ENCODE assay signal across 9 mouse cellular contexts in genomic region chr10:10107123-10107525, GRCm38 (mm10).
DNase-seq lines count a peak whose midpoint lies in the region; ATAC-seq lines count a peak whose summit lies in the region.
"Had no signal": no experiment of that assay in that cellular context is flagged by ENCODE, and none has a peak within 500 bp of the region (broad histone marks: within the 10 kb centered on the region; RNA-seq: fewer than 3 reads in every experiment).

No protein-coding gene starts in this region.

- H3K27ac ChIP-seq in midbrain, embryonic 13.5 days = no peak overlapping the region
- H3K27ac ChIP-seq in midbrain, embryonic 11.5 days (ENCODE audit: low read depth, low read length) = no peak overlapping the region
- no peak overlapping the region for H3K27ac ChIP-seq in hindbrain, embryonic 16.5 days (ENCODE audit: low read depth, low read length)
- no peak overlapping the region for H3K27ac ChIP-seq in heart, embryonic 11.5 days (ENCODE audit: low read depth, low read length)

- no peaks in the 10 kb centered on the region for H3K36me3 ChIP-seq in midbrain, embryonic 13.5 days
- no peaks in the 10 kb centered on the region for H3K36me3 ChIP-seq in midbrain, embryonic 11.5 days (ENCODE audit: control insufficient read depth, insufficient read depth, low read length)
- H3K36me3 ChIP-seq in hindbrain, embryonic 16.5 days (ENCODE audit: control insufficient read depth, insufficient read depth, low read length) = no peaks in the 10 kb centered on the region
- no peaks in the 10 kb centered on the region for H3K36me3 ChIP-seq in heart, embryonic 11.5 days (ENCODE audit: control insufficient read depth, insufficient read depth, low read length)

- WGBS in midbrain, embryonic 13.5 days = 58% methylated on average over 3 of the region's 3 CpGs
- WGBS in midbrain, embryonic 11.5 days = 55% methylated on average over 3 of the region's 3 CpGs
- WGBS in hindbrain, embryonic 16.5 days = 43% methylated on average over 3 of the region's 3 CpGs
- 54% methylated on average over 3 of the region's 3 CpGs for WGBS in heart, embryonic 11.5 days (ENCODE audit: insufficient replicate concordance)

- no peak overlapping the region for H3K9ac ChIP-seq in midbrain, embryonic 13.5 days (replicated peaks)
- H3K9ac ChIP-seq in midbrain, embryonic 11.5 days (ENCODE audit: low read length) = no peak overlapping the region
- no peak overlapping the region for H3K9ac ChIP-seq in hindbrain, embryonic 16.5 days (ENCODE audit: low read depth, low read length)
- H3K9ac ChIP-seq in heart, embryonic 11.5 days (ENCODE audit: low read depth, low read length) = no peak overlapping the region

- peak; percentile 84 for ATAC-seq in midbrain, embryonic 13.5 days
- no peak for ATAC-seq in midbrain, embryonic 11.5 days (ENCODE audit: low FRiP score)
- peak; percentile 96 for ATAC-seq in hindbrain, embryonic 16.5 days
- no peak for ATAC-seq in heart, embryonic 11.5 days (replicated peaks; ENCODE audit: insufficient number of reproducible peaks, low FRiP score, low TSS enrichment)

- no peak overlapping the region for H3K4me2 ChIP-seq in midbrain, embryonic 13.5 days (replicated peaks)
- no peak overlapping the region for H3K4me2 ChIP-seq in midbrain, embryonic 11.5 days
- H3K4me2 ChIP-seq in hindbrain, embryonic 16.5 days (ENCODE audit: low read length) = no peak overlapping the region
- no peak overlapping the region for H3K4me2 ChIP-seq in heart, embryonic 11.5 days

- no peaks in the 10 kb centered on the region for H3K27me3 ChIP-seq in midbrain, embryonic 13.5 days
- no peaks in the 10 kb centered on the region for H3K27me3 ChIP-seq in midbrain, embryonic 11.5 days (ENCODE audit: control insufficient read depth, insufficient read depth, low read length)
- H3K27me3 ChIP-seq in hindbrain, embryonic 16.5 days (replicated peaks; ENCODE audit: control insufficient read depth, insufficient read depth, low read length) = no peaks in the 10 kb centered on the region
- no peaks in the 10 kb centered on the region for H3K27me3 ChIP-seq in heart, embryonic 11.5 days (ENCODE audit: control insufficient read depth, insufficient read depth, low read length)

- no peaks in the 10 kb centered on the region for H3K4me1 ChIP-seq in midbrain, embryonic 13.5 days (replicated peaks)
- no peaks in the 10 kb centered on the region for H3K4me1 ChIP-seq in midbrain, embryonic 11.5 days (ENCODE audit: control insufficient read depth, insufficient read depth, low read length)
- no peaks in the 10 kb centered on the region for H3K4me1 ChIP-seq in hindbrain, embryonic 16.5 days (ENCODE audit: control insufficient read depth, insufficient read depth, low read depth, low read length)
- H3K4me1 ChIP-seq in heart, embryonic 11.5 days (ENCODE audit: control insufficient read depth, insufficient read depth, low read length) = no peaks in the 10 kb centered on the region

- DNase-seq in midbrain, embryonic 11.5 days (ENCODE audit: low spot score, missing footprints) = no peak
- DNase-seq in left cerebral cortex, postnatal 4 days = peak; percentile 45
- no peak for DNase-seq in natural killer cell, adult 2 months (ENCODE audit: low spot score in 2 of 2)
- no peak for DNase-seq in adrenal gland, adult 8-10 months
- DNase-seq in yolk sac, embryonic 10.5 days (ENCODE audit: low spot score) = no peak
- DNase-seq: lung, postnatal 36 days had no signal

- H3K4me3 ChIP-seq in midbrain, embryonic 13.5 days (replicated peaks) = no peak overlapping the region
- no peak overlapping the region for H3K4me3 ChIP-seq in midbrain, embryonic 11.5 days (ENCODE audit: low read depth, low read length)
- H3K4me3 ChIP-seq in hindbrain, embryonic 16.5 days (ENCODE audit: low read length) = no peak overlapping the region
- H3K4me3 ChIP-seq in heart, embryonic 11.5 days (ENCODE audit: low read depth, low read length) = no peak overlapping the region

- no peaks in the 10 kb centered on the region for H3K9me3 ChIP-seq in midbrain, embryonic 13.5 days
- no peaks in the 10 kb centered on the region for H3K9me3 ChIP-seq in midbrain, embryonic 11.5 days (ENCODE audit: control insufficient read depth, low read length)
- no peaks in the 10 kb centered on the region for H3K9me3 ChIP-seq in hindbrain, embryonic 16.5 days (ENCODE audit: control insufficient read depth, low read length)
- H3K9me3 ChIP-seq in heart, embryonic 11.5 days (replicated peaks; ENCODE audit: control insufficient read depth, low read length) = no peaks in the 10 kb centered on the region

- intact Hi-C loops in left cerebral cortex, postnatal 4 days (cut with DNase I) = loop anchor here (5.0 kb wide), 1 partner anchor 210 kb away; no protein-coding TSS in a partner anchor

Comparison
In these comparisons a context has a peak if more than half of its experiments do, and no peak if none do; other contexts are left out.
1. ATAC-seq: peak in midbrain, embryonic 13.5 days (single experiment) and hindbrain, embryonic 16.5 days (single experiment); none in midbrain, embryonic 11.5 days (single experiment) and heart, embryonic 11.5 days (single experiment).